Mouse (Mus musculus) midbrain, embryonic 10.5 days (tissue): ENCODE results near the gene Gucy2g. TPM values are rescaled to one million over a fixed set of nuclear protein-coding genes. Genes with fewer than 3 reads are reported as not detected.

Experiments
- DNase-seq: peaks from one replicate; pipeline ENCODE4 v3.0.0-alpha.2; 2017; ENCODE audit warnings: low spot score
- H3K27ac ChIP-seq: fragments of 300-500 bp; sonication (generic); replicated peaks from 2 replicates; pipeline ENCODE4 v1.5.1; 2016; ENCODE audit warnings: mild to moderate bottlenecking
- H3K27me3 ChIP-seq: fragments of 300-500 bp; sonication (generic); 2 replicates; pipeline ENCODE4 v1.6.1; 2016; ENCODE audit warnings: low read depth, mild to moderate bottlenecking; ENCODE audit not compliant: poor library complexity, severe bottlenecking
- H3K36me3 ChIP-seq: fragments of 300-500 bp; sonication (generic); 2 replicates; pipeline ENCODE4 v1.6.1; 2016; ENCODE audit warnings: mild to moderate bottlenecking, moderate library complexity
- H3K4me1 ChIP-seq: fragments of 300-500 bp; sonication (generic); 2 replicates; pipeline ENCODE4 v1.6.1; 2016
- H3K4me3 ChIP-seq: fragments of 300-500 bp; sonication (generic); 2 replicates; pipeline ENCODE4 v1.5.1; 2016; ENCODE audit warnings: mild to moderate bottlenecking, moderate library complexity
- H3K9me3 ChIP-seq: fragments of 300-500 bp; sonication (generic); replicated peaks from 2 replicates; pipeline ENCODE4 v1.6.1; 2016; ENCODE audit warnings: mild to moderate bottlenecking
- WGBS: fragments of 180-500 bp; shearing (Covaris S2); methylation state at CpG from one replicate; pipeline ENCODE4 v1.1.7; 2016; 5-methylcytosine and 5-hydroxymethylcytosine counted together
- polyA plus RNA-seq: library from polyadenylated mRNA; unstranded; fragments of >200 nt; fragmentation: Nextera tagmentation; extraction: Ambion mirVana; gene quantifications from 2 replicates; pipeline ENCODE4 v1.2.1, GENCODE M21; 2016

The Gucy2g gene
- polyA plus RNA-seq, 1 experiment from 2014 or later, result not detected

DNA sequence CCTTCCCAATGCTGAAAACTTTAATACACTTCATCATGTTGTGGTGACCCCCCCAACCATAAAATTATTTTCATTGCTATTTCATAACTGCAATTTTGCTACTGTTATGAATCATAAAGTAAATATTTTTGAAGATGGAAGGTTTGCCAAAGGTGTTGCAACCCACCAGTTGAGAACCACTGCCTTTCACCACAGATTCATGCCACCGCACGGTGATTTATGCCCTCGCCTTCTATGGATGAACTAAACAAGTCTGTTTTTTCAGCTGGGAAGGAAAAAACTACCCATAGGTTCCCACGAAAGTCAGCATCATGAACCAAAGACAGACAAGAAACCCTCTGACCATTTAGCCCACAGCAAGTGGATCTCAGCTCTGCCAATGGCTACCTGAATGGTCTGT lies 24.2 kb downstream of the Gucy2g start:
- H3K4me3 ChIP-seq, result no peak overlapping the region
- no peak overlapping the region for H3K27ac ChIP-seq
- WGBS, result 89% methylated on average over 4 of the region's 4 CpGs
- no peaks in the 10 kb centered on the region for H3K9me3 ChIP-seq
- H3K27me3 ChIP-seq, result peaks cover 8% of the 10 kb centered on the region; the same call in 1 of the 2 replicates
- no peak for DNase-seq
- H3K4me1 ChIP-seq, result peaks cover 8% of the 10 kb centered on the region
- H3K36me3 ChIP-seq, result no peaks in the 10 kb centered on the region

- Histone ChIP-seq H3K27me3 (no peaks in the 10 kb centered on the region), H3K4me1 (peaks cover 3% of the 10 kb centered on the region), H3K4me3 (no peak overlapping the region), H3K36me3 (no peaks in the 10 kb centered on the region), H3K9me3 (no peaks in the 10 kb centered on the region), H3K27ac (no peak overlapping the region)
- DNase-seq, result no peak
- WGBS, result 91% methylated on average over 12 of the region's 12 CpGs
Measured at GRCm38 (mm10) chr19:55213617-55214340, 27.3 kb downstream of the Gucy2g start.

DNA sequence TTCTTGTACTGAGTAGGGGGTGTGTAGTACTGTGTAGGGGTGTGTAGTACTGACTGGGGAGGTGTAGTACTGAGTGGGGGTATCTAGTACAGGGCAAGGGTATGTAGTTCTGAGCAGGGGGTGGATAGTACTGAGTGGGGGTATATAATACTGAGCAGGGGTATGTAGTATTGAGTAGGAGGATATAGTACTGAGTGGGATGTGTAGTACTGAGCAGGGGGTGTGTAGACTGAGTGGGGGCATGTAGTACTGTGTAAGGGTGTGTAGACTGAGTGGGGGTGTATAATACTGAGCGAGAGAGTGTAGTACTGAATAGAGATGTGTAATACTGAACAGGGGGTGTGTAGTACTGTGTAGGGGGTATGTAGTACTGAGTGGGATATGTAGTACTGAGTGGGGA lies 29.3 kb downstream of the Gucy2g start:
- no peak for DNase-seq
- H3K27ac ChIP-seq, result no peak overlapping the region
- H3K4me3 ChIP-seq, result no peak overlapping the region
- no peaks in the 10 kb centered on the region for H3K36me3 ChIP-seq
- H3K9me3 ChIP-seq, result no peaks in the 10 kb centered on the region
- no peaks in the 10 kb centered on the region for H3K4me1 ChIP-seq
- H3K27me3 ChIP-seq, result peaks cover 4% of the 10 kb centered on the region; the same call in 1 of the 2 replicates
- WGBS, result 92% methylated on average over 1 of the region's 1 CpGs

DNA sequence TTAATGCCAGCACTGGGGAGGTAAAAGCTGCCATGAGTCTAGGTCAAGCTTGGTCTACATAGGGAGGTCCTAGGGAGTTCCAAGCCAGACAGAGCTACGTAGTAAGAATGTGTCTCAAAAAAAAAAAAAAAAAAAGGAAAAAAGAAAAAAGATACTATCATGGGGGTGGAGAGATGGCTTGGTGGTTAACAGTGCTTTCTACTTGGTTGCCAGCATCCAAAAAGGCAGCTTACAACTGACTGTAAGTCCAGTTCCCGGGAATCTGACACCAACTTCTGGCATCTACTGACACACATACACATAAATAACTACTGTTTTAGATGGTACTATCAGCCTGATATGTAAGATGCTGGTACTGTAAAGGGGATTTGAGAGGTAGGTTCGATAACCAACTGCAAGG lies 32.0 kb downstream of the Gucy2g start:
- H3K27ac ChIP-seq, result no peak overlapping the region

GRCm38 (mm10) chr19:55208654-55209053 lies 32.4 kb downstream of the Gucy2g start:
- Histone ChIP-seq H3K9me3 (no peaks in the 10 kb centered on the region), H3K36me3 (no peaks in the 10 kb centered on the region), H3K4me3 (no peak overlapping the region), H3K27ac (no peak overlapping the region), H3K4me1 (no peaks in the 10 kb centered on the region), H3K27me3 (peaks cover 4% of the 10 kb centered on the region; the same call in 1 of the 2 replicates)
- DNase-seq, result no peak
- 83% methylated on average over 4 of the region's 4 CpGs for WGBS

More for the DNA sequence above, 32.0 kb downstream of the Gucy2g start:
- no peak overlapping the region for H3K4me3 ChIP-seq
- WGBS, result 86% methylated on average over 3 of the region's 3 CpGs
- no peak for DNase-seq
- no peaks in the 10 kb centered on the region for H3K36me3 ChIP-seq
- H3K9me3 ChIP-seq, result no peaks in the 10 kb centered on the region
- H3K27me3 ChIP-seq, result peaks cover 4% of the 10 kb centered on the region; the same call in 1 of the 2 replicates
- no peaks in the 10 kb centered on the region for H3K4me1 ChIP-seq

- Histone ChIP-seq H3K36me3 (no peaks in the 10 kb centered on the region), H3K4me3 (no peak overlapping the region), H3K27me3 (peaks cover 4% of the 10 kb centered on the region; the same call in 1 of the 2 replicates), H3K27ac (no peak overlapping the region), H3K4me1 (no peaks in the 10 kb centered on the region), H3K9me3 (no peaks in the 10 kb centered on the region)
- no peak for DNase-seq
- 69% methylated on average over 25 of the region's 25 CpGs for WGBS
Measured at GRCm38 (mm10) chr19:55207746-55208538, 33.1 kb downstream of the Gucy2g start.

DNA sequence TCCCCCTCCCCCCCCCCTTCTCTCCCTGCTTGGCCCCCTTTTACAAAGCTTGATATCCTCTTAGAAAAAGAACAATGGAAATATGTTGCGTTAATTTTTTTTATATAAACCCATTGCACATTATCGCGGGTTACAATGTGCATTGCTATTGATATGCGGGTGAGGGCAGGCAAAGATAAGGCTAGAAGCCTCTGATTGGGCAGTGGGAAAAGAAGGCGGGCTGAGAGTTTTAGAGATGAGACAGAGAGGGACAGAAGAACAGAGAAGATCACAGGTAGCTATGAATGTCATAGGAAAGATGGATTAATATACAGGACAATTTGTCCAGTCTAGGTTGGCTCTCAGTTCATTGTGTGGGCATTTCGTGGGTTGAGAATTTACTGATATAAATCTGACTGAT lies 33.8 kb downstream of the Gucy2g start:
- no peak for DNase-seq
- Histone ChIP-seq H3K9me3 (no peaks in the 10 kb centered on the region), H3K27me3 (peaks cover 4% of the 10 kb centered on the region; the same call in 1 of the 2 replicates), H3K4me1 (no peaks in the 10 kb centered on the region), H3K27ac (no peak overlapping the region), H3K4me3 (no peak overlapping the region), H3K36me3 (no peaks in the 10 kb centered on the region)
- 61% methylated on average over 6 of the region's 6 CpGs for WGBS

DNA sequence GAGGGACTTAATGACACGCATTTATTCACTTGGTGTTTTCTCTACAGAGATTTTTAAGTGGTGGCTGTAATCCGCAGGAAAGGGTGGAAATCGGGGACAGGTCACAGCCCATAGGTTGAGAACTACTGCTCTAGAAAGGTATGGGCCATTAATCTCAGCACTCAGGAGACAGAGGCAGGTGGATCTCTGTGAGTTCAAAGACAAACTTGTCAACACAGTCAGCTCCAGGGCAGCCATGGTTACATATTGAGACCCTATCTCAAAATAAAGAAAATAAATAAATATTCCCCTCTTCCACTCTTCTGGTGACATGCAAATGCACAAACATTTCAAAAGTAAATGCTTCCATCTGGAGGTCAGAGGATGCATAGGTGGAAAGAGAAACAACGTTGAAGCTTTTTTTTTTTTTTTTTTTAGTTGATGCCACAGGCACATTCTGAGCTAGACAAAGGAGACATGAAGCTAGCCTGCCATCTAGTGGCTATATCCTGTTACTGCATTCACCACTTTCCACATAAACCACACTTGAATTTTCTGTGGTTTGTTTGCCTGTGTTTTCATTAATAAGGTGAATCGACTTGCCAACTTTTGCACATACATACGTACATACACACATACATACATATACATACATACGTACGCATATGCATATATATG lies 34.4 kb downstream of the Gucy2g start:
- no peak overlapping the region for H3K27ac ChIP-seq
- DNase-seq, result peak; percentile 30

GRCm38 (mm10) chr19:55198303-55198702 lies 42.7 kb downstream of the Gucy2g start:
- peak overlapping the region; percentile 78 for H3K27ac ChIP-seq

More for the DNA sequence above, 34.4 kb downstream of the Gucy2g start:
- no peaks in the 10 kb centered on the region for H3K9me3 ChIP-seq
- no peak overlapping the region for H3K4me3 ChIP-seq
- 0 out of 2 replicates have a peak, but pooled peaks cover 2% of the 10 kb centered on the region for H3K4me1 ChIP-seq
- H3K36me3 ChIP-seq, result no peaks in the 10 kb centered on the region
- WGBS, result 38% methylated on average over 8 of the region's 8 CpGs
- H3K27me3 ChIP-seq, result peaks cover 4% of the 10 kb centered on the region; the same call in 1 of the 2 replicates

DNA sequence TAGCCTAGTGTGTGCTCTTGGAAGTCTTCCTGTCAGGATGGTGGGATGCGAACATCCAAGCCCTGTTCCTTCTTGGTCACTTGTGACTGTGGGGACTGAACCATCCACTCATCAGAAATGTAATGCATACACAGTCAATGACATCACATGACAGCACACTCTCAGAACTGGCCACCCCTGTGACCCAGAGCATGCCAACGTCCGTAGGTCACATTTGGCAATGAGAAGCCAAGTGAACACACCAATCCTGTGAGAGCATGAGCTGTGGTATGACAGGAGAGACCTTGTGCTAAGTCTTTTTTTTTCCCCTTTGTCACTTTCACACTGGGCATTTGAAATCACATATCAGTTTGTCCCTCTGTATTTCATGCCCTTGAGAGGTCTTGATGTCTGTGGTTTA lies 45.5 kb downstream of the Gucy2g start:
- Histone ChIP-seq H3K9me3 (no peaks in the 10 kb centered on the region), H3K4me3 (no peak overlapping the region), H3K36me3 (no peaks in the 10 kb centered on the region), H3K27me3 (peaks cover 7% of the 10 kb centered on the region; the same call in 1 of the 2 replicates), H3K4me1 (peaks cover 35% of the 10 kb centered on the region), H3K27ac (no peak overlapping the region)
- 87% methylated on average over 3 of the region's 3 CpGs for WGBS
- DNase-seq, result no peak

More at GRCm38 (mm10) chr19:55198303-55198702, 42.7 kb downstream of the Gucy2g start:
- H3K4me3 ChIP-seq, result peak overlapping the region; percentile 37
- H3K4me1 ChIP-seq, result peaks cover 22% of the 10 kb centered on the region
- DNase-seq, result peak; percentile 82
- H3K9me3 ChIP-seq, result no peaks in the 10 kb centered on the region
- 35% methylated on average over 5 of the region's 5 CpGs for WGBS
- peaks cover 7% of the 10 kb centered on the region; the same call in 1 of the 2 replicates for H3K27me3 ChIP-seq
- H3K36me3 ChIP-seq, result no peaks in the 10 kb centered on the region

DNA sequence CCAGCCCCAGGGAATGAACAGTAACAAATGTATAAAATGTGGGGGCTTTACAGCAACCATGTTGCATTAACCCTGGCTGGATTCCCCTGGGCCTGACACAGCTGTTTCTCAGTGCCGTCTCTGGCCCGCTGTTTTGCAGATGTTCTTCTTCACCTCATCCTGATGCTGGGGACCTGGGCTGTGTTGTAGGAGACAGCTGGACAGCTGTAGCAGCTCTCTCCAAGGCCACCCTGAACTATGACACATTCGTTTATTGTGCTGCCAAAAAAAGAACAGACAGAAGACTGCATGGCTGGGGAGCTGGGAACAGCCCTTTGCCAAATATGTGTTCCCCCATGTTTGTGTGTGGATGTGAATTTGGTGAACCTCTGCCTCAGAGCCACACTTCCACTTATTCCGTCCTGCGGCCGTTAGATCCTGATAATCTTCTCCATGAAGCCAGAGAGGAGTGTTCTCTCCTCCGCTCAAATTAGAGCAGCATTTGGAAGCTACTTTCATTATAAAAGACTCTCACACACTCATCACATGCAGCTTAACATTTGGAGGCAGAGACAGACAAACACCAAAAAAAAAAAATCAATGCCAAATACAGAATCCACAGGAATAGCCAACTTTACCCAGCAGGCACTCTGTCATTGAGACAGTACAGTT lies 46.4 kb downstream of the Gucy2g start:
- Histone ChIP-seq H3K27ac (peak overlapping the region; percentile 28; the same call in 1 of the 2 replicates), H3K27me3 (peaks cover 7% of the 10 kb centered on the region; the same call in 1 of the 2 replicates), H3K4me3 (no peak overlapping the region), H3K36me3 (no peaks in the 10 kb centered on the region), H3K9me3 (no peaks in the 10 kb centered on the region), H3K4me1 (peaks cover 35% of the 10 kb centered on the region)
- 92% methylated on average over 7 of the region's 7 CpGs for WGBS
- DNase-seq, result no peak
